Mouse (Mus musculus) bone marrow, adult 2 months (tissue): ENCODE results near the gene Ndufb7.

ENCODE experiments used
- CTCF ChIP-seq: fragments of 200-500 bp; IDR thresholded peaks from 2 replicates; pipeline ENCODE4 v1.5.1; 2011; ENCODE audit warnings: low read length, control low read depth; ENCODE audit not compliant: control insufficient read depth, insufficient read depth
- POLR2A ChIP-seq: fragments of 200-500 bp; IDR thresholded peaks from 2 replicates; pipeline ENCODE4 v1.6.1; 2011; ENCODE audit warnings: low read depth, mild to moderate bottlenecking, control low read depth, low read length, borderline replicate concordance; ENCODE audit not compliant: control insufficient read depth

DNA sequence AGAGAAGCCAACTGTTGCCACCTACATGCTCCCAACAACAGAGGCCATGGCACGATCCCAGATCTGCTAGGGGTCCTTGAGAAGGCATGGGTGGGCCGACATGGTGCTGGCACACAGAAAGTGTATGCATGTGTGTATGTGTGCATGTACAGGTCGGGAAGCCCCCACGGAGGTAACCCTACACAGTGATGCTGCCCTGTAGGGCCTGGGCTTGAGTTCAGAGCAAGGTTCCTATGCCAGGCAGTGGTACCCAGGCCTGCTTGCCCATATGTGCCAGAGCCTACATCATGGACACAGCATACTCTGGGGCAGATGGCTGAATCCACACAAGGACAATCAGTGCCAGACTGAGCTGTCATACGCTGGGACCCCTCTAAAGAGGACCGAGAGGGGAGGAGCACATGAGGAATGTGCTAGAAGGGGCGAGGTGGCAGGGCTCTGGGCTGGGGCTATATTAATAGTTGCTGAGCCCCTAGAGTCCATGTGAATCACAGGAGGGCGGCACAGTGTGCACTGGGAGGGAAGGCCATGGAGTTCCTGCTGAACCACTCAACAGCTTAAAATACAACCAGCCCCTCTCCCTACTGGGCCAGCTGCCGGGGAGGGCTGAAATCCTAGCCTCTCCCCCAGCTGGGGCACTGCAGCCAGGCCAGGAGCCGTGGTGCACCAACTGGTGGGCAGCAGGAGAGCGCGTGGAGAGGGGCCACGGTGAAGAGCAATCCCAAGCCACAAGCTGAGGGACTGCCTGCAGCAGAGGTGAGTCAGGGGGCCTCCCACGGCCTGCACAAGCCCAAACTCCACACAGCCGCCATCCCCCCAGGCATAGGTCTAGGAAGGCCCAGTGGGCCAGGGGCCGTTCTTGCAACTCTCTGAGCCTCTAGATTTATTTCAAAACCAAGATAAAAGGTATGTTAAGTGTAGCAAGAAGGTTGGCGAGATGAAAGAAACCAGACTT, 9.4 kb downstream of the Ndufb7 start:
- TF ChIP-seq CTCF (no peak), POLR2A (no peak)
